Mouse (Mus musculus): ENCODE data around the gene Rbmxl1.

DNA sequence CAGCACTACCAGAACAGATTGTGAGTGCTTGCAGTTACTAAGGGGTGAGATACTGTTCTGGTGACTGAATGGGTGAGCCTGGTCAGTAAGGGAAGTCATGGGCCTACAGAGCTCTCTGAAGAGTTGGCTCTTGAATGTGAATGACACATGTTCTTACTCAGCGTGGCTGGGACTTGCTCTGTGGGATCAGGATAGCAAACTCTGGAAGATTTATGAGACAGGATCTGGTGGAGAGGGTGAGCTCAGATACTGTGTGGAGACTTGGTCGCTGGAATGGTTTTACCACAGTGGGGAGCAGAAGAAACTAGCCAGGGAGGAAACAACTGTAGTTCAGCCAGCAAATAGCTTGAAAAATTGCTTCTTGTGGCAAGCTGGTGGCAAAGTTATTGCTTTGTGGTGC, 35.8 kb upstream of the Rbmxl1 start:
- TF ChIP-seq CTCF (IDR thresholded peaks at IDR 0.05; ENCODE audit: extremely low read depth, insufficient read depth, insufficient read length, insufficient replicate concordance) (no peak), POLR2A (IDR thresholded peaks at IDR 0.05; ENCODE audit: low read depth, low read length) (no peak)

All from spleen, adult 2 months (tissue).